Mouse (Mus musculus) spleen, adult 2 months (tissue): ENCODE measurements around the gene Tbc1d1.

Experiments used
- CTCF ChIP-seq: fragments of 200-500 bp; IDR thresholded peaks from 2 replicates; pipeline ENCODE4 v1.5.1; 2011; ENCODE audit warnings: mild to moderate bottlenecking, inconsistent platforms; ENCODE audit not compliant: insufficient read depth, insufficient read length, insufficient replicate concordance; ENCODE audit errors: extremely low read depth
- POLR2A ChIP-seq: fragments of 200-500 bp; IDR thresholded peaks from 2 replicates; pipeline ENCODE4 v1.6.1; 2011; ENCODE audit warnings: low read depth, low read length, inconsistent platforms

- TF ChIP-seq CTCF: no peak
- no peak for TF ChIP-seq POLR2A
These were observed 83.0 kb downstream of the Tbc1d1 start for GRCm38 (mm10) chr5:64238894-64239652.
